Mouse (Mus musculus) layer of hippocampus, postnatal 14 days (tissue): ENCODE results near the gene Krt24. TPM values are rescaled to one million over a fixed set of nuclear protein-coding genes. Genes with fewer than 3 reads are reported as not detected.
"Not testable (repeated sequence)": the region's sequence is repeated elsewhere in the genome, so short reads cannot be mapped to it uniquely, and the experiment has no call there.

Source experiments
- DNase-seq, 2 experiments: peaks; one replicate each; pipeline ENCODE4 v3.0.0; 2021 to 2022; ENCODE audit warnings: low spot score in 2 of 2, mixed read lengths in 1 of 2
- total RNA-seq, 2 experiments: library from RNA; stranded (reverse); gene quantifications; 2 replicates each; pipeline ENCODE4 v1.2.3; 2021

Krt24 gene
- total RNA-seq, 2 experiments from 2014 or later: not detected

GRCm38 (mm10) chr11:99253893-99254292 is 31.2 kb downstream of the Krt24 start:
- no peak for DNase-seq

DNA sequence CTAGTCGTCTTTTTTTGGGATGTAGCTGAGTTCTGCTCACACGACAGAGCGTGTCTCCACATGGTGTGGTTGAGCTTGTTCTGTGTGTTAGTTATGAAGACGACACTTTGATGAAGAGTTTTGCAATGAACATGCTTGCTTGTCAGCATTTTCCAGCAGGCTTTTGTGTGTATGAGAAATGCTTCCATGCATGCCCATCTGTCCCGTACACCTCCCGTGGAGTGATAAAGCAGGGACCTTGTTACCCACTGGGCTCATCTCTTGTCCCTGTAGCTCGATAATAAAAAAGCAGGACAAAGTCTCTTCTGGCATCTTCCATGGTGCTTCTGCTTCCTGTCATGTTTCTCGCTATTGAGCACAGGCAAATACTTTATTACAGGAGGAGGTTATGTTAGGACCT is 32.4 kb downstream of the Krt24 start:
- DNase-seq: no peak

DNA sequence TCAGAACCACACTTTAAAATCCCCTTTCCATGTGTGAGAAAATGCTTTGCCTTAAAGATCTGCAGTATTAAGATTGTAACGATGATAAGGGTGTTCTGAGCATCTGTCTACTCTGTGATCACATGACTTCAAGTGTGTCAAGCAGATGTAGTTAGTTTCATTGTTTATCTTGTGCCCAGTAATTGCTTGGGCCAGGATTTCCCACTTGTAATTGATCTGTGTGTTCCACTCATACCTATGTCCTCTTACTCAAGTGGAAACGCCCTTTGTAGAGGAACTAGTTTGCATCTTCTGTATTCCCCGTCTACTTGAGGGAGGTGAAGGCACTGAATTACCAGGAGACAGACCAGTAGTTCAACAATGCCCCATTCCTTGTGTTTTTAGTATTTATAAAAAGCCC is 34.4 kb downstream of the Krt24 start:
- no peak for DNase-seq

- peak; percentile 30 to 59 for DNase-seq
These were observed 34.8 kb downstream of the Krt24 start for GRCm38 (mm10) chr11:99250241-99250640.

DNA sequence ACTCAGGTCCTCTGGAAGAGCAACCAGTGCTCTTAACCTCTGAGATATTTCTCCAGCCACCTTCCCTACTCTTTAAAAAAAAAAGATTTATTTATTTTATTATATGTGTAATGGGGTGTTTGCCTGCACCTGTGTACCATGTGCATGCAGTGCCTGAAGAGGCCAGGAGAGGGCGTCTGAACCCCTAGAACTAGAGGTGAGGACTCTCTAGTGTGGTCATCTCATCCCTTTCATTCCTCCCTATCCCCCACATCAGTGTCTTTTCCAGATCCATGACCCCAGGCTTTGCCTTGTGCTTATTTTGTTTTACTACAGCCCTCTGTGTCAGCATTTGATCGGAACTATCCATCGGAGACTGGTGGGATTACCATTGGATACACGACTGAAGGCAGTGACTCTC is 35.9 kb downstream of the Krt24 start:
- no peak for DNase-seq

DNA sequence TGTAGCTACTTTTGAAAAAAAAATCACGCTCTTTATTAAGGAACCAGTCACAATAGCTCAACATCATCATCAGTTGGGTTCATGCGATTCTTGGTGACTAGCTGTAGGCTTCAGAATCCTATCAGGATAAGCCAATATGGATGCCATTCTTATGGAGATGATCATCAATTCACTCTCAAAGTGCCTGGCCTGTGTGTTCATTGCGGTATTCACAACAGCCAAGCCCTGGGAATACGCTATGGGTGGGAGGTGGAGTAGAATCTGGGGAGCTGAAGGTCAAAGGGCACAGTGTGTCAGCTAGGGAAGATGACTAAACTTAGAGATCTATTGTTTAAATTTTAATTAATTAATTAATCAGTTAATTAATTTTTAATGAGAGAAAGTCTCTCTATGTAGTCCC is 37.1 kb downstream of the Krt24 start:
- no peak for DNase-seq

DNA sequence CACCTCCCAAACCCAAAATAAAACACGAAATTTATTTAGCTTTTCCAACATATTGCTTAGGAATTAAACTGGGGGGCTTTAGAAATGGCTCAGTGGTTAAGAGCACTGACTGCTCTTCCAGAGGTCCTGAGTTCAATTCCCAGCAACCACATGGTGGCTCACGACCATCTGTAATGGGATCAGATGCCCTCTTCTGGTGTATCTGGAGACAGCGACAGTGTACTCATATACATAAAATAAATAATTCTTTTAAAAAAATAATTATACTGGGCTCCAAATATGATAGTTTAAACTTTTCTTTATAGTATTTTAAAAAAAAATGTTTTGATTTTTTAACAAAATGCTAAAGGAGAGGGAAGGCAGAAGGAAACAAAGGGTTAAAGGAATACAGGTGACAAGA is 40.5 kb downstream of the Krt24 start:
- not testable (repeated sequence) for DNase-seq

- peak in 1 of 2 experiments; percentile 18 for DNase-seq
These were observed 41.2 kb downstream of the Krt24 start, which contains the start of gene Krt222 for GRCm38 (mm10) chr11:99243820-99244374. Krt222 (minus strand) TSS chr11:99244085.

DNA sequence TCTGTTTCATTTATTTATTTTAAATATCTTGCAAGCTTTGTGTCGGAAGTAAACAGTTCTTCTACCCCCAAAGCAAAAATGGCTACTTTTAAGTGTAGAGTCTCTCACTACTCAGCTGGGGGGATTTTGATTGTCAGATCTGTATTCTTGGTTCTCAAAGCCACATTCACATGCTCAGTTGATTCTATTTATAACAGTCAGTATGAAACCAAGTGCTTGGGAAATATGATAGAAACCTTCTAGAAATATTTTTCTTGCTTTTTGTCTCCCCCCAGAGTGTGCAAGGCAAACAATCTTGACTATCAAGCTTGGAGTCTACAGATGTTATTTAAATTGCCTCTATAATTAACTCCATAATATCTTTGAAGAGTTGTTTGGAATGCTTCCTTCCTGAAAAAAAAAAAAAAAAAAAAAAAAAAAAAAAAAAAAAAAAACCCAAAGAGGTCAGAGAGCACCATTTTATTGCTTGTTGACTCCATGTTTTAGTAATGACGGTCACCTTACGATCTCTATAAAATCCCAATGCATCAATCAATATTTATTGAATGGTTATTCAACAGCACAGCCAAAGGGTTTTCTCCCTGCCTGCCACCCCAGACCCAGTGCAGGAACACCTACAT is 41.8 kb downstream of the Krt24 start:
- no peak for DNase-seq

DNA sequence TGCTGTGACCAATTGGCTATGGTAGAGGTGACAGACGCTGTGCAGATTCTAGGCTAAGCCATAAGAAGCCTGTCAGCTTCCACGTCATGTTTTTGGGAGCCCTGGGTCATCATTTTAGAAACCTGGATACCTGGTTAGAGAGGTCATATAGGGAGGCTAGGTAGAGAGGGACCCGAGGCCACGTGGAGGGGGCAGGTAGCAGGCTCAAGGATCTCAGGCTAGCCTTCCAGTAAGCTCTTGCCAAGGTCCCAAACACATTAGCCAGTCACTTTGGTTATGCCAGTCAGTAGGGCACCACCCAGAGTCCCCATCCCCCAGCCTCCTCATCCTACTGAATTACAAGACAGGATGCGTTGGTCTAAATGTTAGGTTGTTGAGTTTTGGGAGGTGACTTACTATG is 43.0 kb downstream of the Krt24 start:
- DNase-seq: no peak

- DNase-seq: no peak
These were observed 46.6 kb downstream of the Krt24 start for GRCm38 (mm10) chr11:99238468-99238867.

DNA sequence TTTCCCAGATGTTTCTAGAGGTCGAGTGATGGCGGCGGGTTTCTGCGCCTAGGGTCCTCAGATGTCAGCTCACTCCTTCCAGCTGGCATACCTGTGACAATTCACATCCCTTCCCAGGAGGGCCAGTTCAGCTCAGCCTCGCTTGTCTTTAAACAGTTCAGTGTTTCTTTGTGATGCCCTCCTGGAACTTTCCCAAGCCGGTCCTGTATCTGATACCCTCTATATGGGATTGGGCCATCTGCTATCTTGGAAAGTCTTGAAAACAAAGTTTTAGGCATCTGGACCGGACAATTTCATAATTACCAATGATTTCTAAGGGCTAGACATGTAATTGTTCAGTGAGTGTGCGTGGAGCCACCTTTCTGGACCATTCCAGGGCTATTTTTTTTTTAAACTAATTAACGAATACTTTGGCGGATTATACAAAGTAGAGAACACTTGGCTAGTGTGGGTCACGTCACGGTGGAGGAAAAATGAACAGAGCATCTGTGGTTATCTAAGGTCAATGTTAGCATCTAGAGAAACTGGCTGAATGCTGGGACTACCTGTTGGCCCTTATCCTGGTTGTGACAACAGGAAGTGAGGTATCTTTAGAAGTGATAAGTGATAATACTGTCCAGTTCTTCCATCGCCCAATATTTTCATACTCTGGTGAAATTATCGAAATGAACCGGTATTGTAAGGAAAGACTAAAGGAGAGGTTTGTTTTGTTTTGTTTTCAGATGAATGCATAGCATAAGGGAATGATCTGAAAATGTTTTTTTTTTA is 53.8 kb downstream of the Krt24 start:
- DNase-seq: no peak

DNA sequence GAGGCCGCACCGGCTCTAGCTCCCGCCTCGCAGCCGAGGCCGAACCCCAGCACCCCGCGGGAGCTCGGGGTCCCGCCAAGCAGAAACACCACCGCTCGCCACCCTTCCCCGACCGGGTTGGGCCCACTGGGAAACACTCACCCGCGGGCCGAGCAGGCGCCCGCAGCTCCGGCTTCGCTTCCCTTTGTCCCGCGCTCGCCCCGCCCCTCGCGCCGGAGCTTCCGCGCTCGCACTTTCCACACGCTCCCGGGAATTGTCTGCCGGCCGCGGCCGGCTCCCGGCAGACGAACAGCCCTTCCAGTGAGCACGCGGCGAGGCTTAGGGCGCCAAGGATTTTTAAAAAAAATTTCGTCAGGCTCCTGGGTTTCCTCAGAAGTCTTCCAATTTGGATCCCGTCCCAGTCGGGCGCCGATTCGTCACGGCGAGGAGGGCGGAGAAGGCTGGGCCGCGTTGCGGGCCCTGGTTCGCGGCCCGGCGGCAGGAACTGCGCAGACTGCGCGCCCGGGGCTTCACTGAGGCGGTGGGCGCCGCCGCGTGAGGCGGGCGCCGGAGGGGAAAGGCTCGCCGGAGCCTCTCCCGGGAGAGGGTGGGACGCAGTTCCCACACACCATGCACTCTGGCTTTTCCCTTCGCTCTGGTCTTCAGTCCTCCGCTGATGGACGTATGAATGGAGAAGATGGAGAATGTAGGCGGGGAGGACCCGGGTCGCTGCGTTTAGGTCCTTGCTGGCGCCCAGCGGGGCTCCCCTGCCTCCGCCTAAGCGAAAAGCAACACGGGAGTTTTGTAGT is 54.6 kb downstream of the Krt24 start, which contains the start of gene Smarce1:
Gene Smarce1, minus strand, starts transcription at position 757 of the 788 bp plus-strand sequence.
- DNase-seq: peak; percentile 75 to 83

Other genes with a start within 250 kb of the Krt24 start
- gene Igfbp4, start 244.0 kb downstream of the Krt24 start, total RNA-seq: 100 to 1,000 TPM in 1 of 2 experiments, 10 to 100 TPM in 1; 93.6 to 121 TPM
- under 1 TPM; 0.09 to 0.21 TPM for gene Tns4, start 196.0 kb downstream of the Krt24 start, total RNA-seq
- gene Ccr7, start 130.2 kb downstream of the Krt24 start, total RNA-seq: not detected
- gene Smarce1, start 54.2 kb downstream of the Krt24 start, total RNA-seq: 10 to 100 TPM; 75.4 to 80.2 TPM
- gene Krt222, start 41.2 kb downstream of the Krt24 start, total RNA-seq: 10 to 100 TPM; 28.4 to 32.8 TPM
- gene Krt25, start 37.7 kb upstream of the Krt24 start, total RNA-seq: not detected
- under 1 TPM in 1 of 2 experiments, not detected in 1; 0.14 TPM for gene Krt26, start 52.7 kb upstream of the Krt24 start, total RNA-seq
- not detected for gene Krt27, start 65.8 kb upstream of the Krt24 start, total RNA-seq
- under 1 TPM; 0.32 to 0.45 TPM for gene Krt28, start 89.6 kb upstream of the Krt24 start, total RNA-seq
- 10 to 100 TPM; 13.0 to 14.4 TPM for gene Krt10, start 104.1 kb upstream of the Krt24 start, total RNA-seq
- gene Krt12, start 137.0 kb upstream of the Krt24 start, total RNA-seq: 1 to 10 TPM; 1.1 to 1.5 TPM
- not detected for gene Krt20, start 152.9 kb upstream of the Krt24 start, total RNA-seq
- not detected for gene Krt23, start 207.9 kb upstream of the Krt24 start, total RNA-seq
- not detected for gene Krt39, start 236.1 kb upstream of the Krt24 start, total RNA-seq